Mouse (Mus musculus) kidney, postnatal 14 days (tissue): ENCODE measurements around the gene Rapgef4.
A peak's percentile ranks its signal among the peaks of the same experiment; 100 is the strongest.

ENCODE experiments used
- DNase-seq: peaks from one replicate; pipeline ENCODE4 v3.0.0; 2022; ENCODE audit warnings: mixed read lengths

Gene Rapgef4

GRCm38 (mm10) chr2:71980771-71981342 lies at the start of gene Rapgef4:
Rapgef4 (plus strand) TSS chr2:71981240.
- no peak for DNase-seq

- no peak for DNase-seq
These were observed 47.0 kb upstream of the Rapgef4 start for GRCm38 (mm10) chr2:71934046-71934445.

GRCm38 (mm10) chr2:71936711-71937110 lies 44.3 kb upstream of the Rapgef4 start:
- DNase-seq = no peak

GRCm38 (mm10) chr2:71937649-71938308 lies 43.3 kb upstream of the Rapgef4 start:
- DNase-seq = no peak

- DNase-seq = no peak
These were observed 42.2 kb upstream of the Rapgef4 start for GRCm38 (mm10) chr2:71938716-71939393.

GRCm38 (mm10) chr2:71941005-71941720 lies 39.9 kb upstream of the Rapgef4 start:
- DNase-seq = no peak

- no peak for DNase-seq
These were observed 39.3 kb upstream of the Rapgef4 start for GRCm38 (mm10) chr2:71941721-71942087.

- no peak for DNase-seq
These were observed 29.8 kb upstream of the Rapgef4 start for GRCm38 (mm10) chr2:71951212-71951611.

GRCm38 (mm10) chr2:71955637-71956036 lies 25.4 kb upstream of the Rapgef4 start:
- peak; percentile 58 for DNase-seq

- peak; percentile 16 for DNase-seq
These were observed 24.6 kb upstream of the Rapgef4 start for GRCm38 (mm10) chr2:71956463-71956862.

GRCm38 (mm10) chr2:71957951-71958350 lies 23.1 kb upstream of the Rapgef4 start:
- DNase-seq = no peak

- DNase-seq = peak; percentile 8
These were observed 22.6 kb upstream of the Rapgef4 start for GRCm38 (mm10) chr2:71958393-71958792.

- no peak for DNase-seq
These were observed 16.8 kb upstream of the Rapgef4 start for GRCm38 (mm10) chr2:71964216-71964615.

- DNase-seq = peak; percentile 14
These were observed 15.6 kb upstream of the Rapgef4 start for GRCm38 (mm10) chr2:71965476-71965875.

- no peak for DNase-seq
These were observed 14.3 kb upstream of the Rapgef4 start for GRCm38 (mm10) chr2:71966737-71967136.

GRCm38 (mm10) chr2:71967855-71968254 lies 13.2 kb upstream of the Rapgef4 start:
- DNase-seq = no peak

GRCm38 (mm10) chr2:71973646-71974045 lies 7.4 kb upstream of the Rapgef4 start:
- DNase-seq = no peak

- DNase-seq = no peak
These were observed 6.7 kb upstream of the Rapgef4 start for GRCm38 (mm10) chr2:71974143-71974846.

GRCm38 (mm10) chr2:71979981-71980380 lies 1.1 kb upstream of the Rapgef4 start:
- no peak for DNase-seq

GRCm38 (mm10) chr2:71981343-71981851 lies 357 bp downstream of the Rapgef4 start:
- DNase-seq = no peak

- no peak for DNase-seq
These were observed 856 bp downstream of the Rapgef4 start for GRCm38 (mm10) chr2:71981896-71982295.

- DNase-seq = no peak
These were observed 2.0 kb downstream of the Rapgef4 start for GRCm38 (mm10) chr2:71982868-71983597.
